Mouse (Mus musculus): ENCODE results near the gene Cela2a. TPM values are rescaled to one million over a fixed set of nuclear protein-coding genes. Genes with fewer than 3 reads are reported as not detected.

Gene Cela2a
- total and polyA plus RNA-seq, 3 experiments: 0.30 to 2.6 (median 0.43) TPM

- Histone ChIP-seq H3K4me2 (ENCODE audit: insufficient read depth, low read depth, poor library complexity, severe bottlenecking) (no peak overlapping the region), H3K27me3 (replicated peaks) (no peaks in the 10 kb centered on the region), H3K27ac (ENCODE audit: insufficient read depth, low read depth) (no peak overlapping the region), H3K4me3 (replicated peaks in 1 of 3; ENCODE audit: low read depth in 2 of 3, low read length in 2 of 3, poor library complexity in 1 of 3) (no peak overlapping the region), H3K9me3 (replicated peaks; ENCODE audit: low read length) (no peaks in the 10 kb centered on the region), H3K79me2 (replicated peaks; ENCODE audit: control insufficient read depth, extremely low read depth, insufficient read depth, poor library complexity, severe bottlenecking) (no peaks in the 10 kb centered on the region), H3K36me3 (replicated peaks in 1 of 2; ENCODE audit: control insufficient read depth in 1 of 2, insufficient read depth in 1 of 2, low read length in 1 of 2) (peaks cover 39 to 76% of the 10 kb centered on the region in 2 experiments), H3K9ac (ENCODE audit: insufficient read depth, low read depth) (no peak overlapping the region), H3K4me1 (ENCODE audit: control insufficient read depth in 1 of 2, insufficient read depth in 2 of 2) (peaks cover 23 to 42% of the 10 kb centered on the region in 2 experiments)
- in situ Hi-C loops (cut with MboI; ENCODE audit: low pct_ligation_motif_present, low pct_unique_long_range_greater_than_20kb, low sequenced_read_pairs): no loop called here
- dilution Hi-C loops (cut with MboI; ENCODE audit: extremely low pct_ligation_motif_present, extremely low pct_unique_long_range_greater_than_20kb, low sequenced_read_pairs): no loop called here
- no peak for DNase-seq (ENCODE audit: extremely low read depth)
- TF ChIP-seq MYC (IDR thresholded peaks at IDR 0.05; ENCODE audit: low read depth, low read length) (no peak), NELFE (IDR thresholded peaks at IDR 0.05; ENCODE audit: low read depth, low read length) (no peak)
Measured at GRCm38 (mm10) chr4:141769501-141770160, 56.3 kb downstream of the Cela2a start.

GRCm38 (mm10) chr4:141767353-141768036, 58.5 kb downstream of the Cela2a start:
- dilution Hi-C loops (cut with MboI; ENCODE audit: extremely low pct_ligation_motif_present, extremely low pct_unique_long_range_greater_than_20kb, low sequenced_read_pairs): no loop called here
- DNase-seq (ENCODE audit: extremely low read depth): no peak

GRCm38 (mm10) chr4:141766668-141767352, 59.1 kb downstream of the Cela2a start:
- no peaks in the 10 kb centered on the region for H3K27me3 ChIP-seq (replicated peaks)
- peak overlapping the region; percentile 18 for H3K4me2 ChIP-seq (ENCODE audit: insufficient read depth, low read depth, poor library complexity, severe bottlenecking)
- H3K4me3 ChIP-seq (replicated peaks in 1 of 3; ENCODE audit: low read depth in 2 of 3, low read length in 2 of 3, poor library complexity in 1 of 3): peak overlapping the region in 1 of 3 experiments; percentile 1
- H3K27ac ChIP-seq (ENCODE audit: insufficient read depth, low read depth): peak overlapping the region; percentile 62
- no peaks in the 10 kb centered on the region for H3K79me2 ChIP-seq (replicated peaks; ENCODE audit: control insufficient read depth, extremely low read depth, insufficient read depth, poor library complexity, severe bottlenecking)
- in situ Hi-C loops (cut with MboI; ENCODE audit: low pct_ligation_motif_present, low pct_unique_long_range_greater_than_20kb, low sequenced_read_pairs) (no loop called here), dilution Hi-C loops (cut with MboI; ENCODE audit: extremely low pct_ligation_motif_present, extremely low pct_unique_long_range_greater_than_20kb, low sequenced_read_pairs) (no loop called here)
- no peaks in the 10 kb centered on the region for H3K9me3 ChIP-seq (replicated peaks; ENCODE audit: low read length)
- DNase-seq (ENCODE audit: extremely low read depth): peak; percentile 78
- peaks cover 52 to 85% of the 10 kb centered on the region in 2 experiments for H3K36me3 ChIP-seq (replicated peaks in 1 of 2; ENCODE audit: control insufficient read depth in 1 of 2, insufficient read depth in 1 of 2, low read length in 1 of 2)
- H3K4me1 ChIP-seq (ENCODE audit: control insufficient read depth in 1 of 2, insufficient read depth in 2 of 2): peaks cover 23 to 60% of the 10 kb centered on the region in 2 experiments
- peak overlapping the region; percentile 41 for H3K9ac ChIP-seq (ENCODE audit: insufficient read depth, low read depth)
- TF ChIP-seq NELFE (IDR thresholded peaks at IDR 0.05; ENCODE audit: low read depth, low read length) (0 out of 2 replicates have a peak, but pooled peaks have one; percentile 12), CHD1 (IDR thresholded peaks at IDR 0.05; ENCODE audit: low read depth, low read length) (no peak), CTCF (conservative IDR thresholded peaks at IDR 0.05 in 1 of 2, IDR thresholded peaks at IDR 0.05 in 1 of 2; ENCODE audit: low read depth in 2 of 2, low read length in 2 of 2) (no peak), EP300 (IDR thresholded peaks at IDR 0.05; ENCODE audit: low read length) (no peak), TBP (conservative IDR thresholded peaks at IDR 0.05; ENCODE audit: low read depth, low read length) (no peak), JUND (conservative IDR thresholded peaks at IDR 0.05; ENCODE audit: low read depth, low read length) (no peak), JUN (IDR thresholded peaks at IDR 0.05; ENCODE audit: insufficient read depth, low read depth, low read length) (no peak), MAZ (IDR thresholded peaks at IDR 0.05; ENCODE audit: low read depth, low read length) (peak; percentile 19; the same call in 1 of the 2 replicates), MYC (IDR thresholded peaks at IDR 0.05; ENCODE audit: low read depth, low read length) (no peak), KAT2A (IDR thresholded peaks at IDR 0.05; ENCODE audit: insufficient replicate concordance, low read length) (no peak), SMC3 (IDR thresholded peaks at IDR 0.05; ENCODE audit: low read depth, low read length) (no peak), RCOR1 (conservative IDR thresholded peaks at IDR 0.05; ENCODE audit: low read depth, low read length) (no peak), ETS1 (conservative IDR thresholded peaks at IDR 0.05; ENCODE audit: low read depth, low read length) (no peak; the same call in 1 of the 2 replicates), GABPA (IDR thresholded peaks at IDR 0.05; ENCODE audit: insufficient replicate concordance, low read depth, low read length) (no peak), ZKSCAN1 (IDR thresholded peaks at IDR 0.05; ENCODE audit: borderline replicate concordance, low read depth, low read length) (no peak), TCF12 (IDR thresholded peaks at IDR 0.05; ENCODE audit: low read depth, low read length) (peak; percentile 22; the same call in 1 of the 2 replicates), MXI1 (IDR thresholded peaks at IDR 0.05; ENCODE audit: low read depth, low read length) (peak; percentile 61; the same call in 1 of the 2 replicates), MAX (IDR thresholded peaks at IDR 0.05; ENCODE audit: low read length) (no peak; the same call in 1 of the 2 replicates), PAX5 (IDR thresholded peaks at IDR 0.05; ENCODE audit: low read length) (no peak), USF2 (conservative IDR thresholded peaks at IDR 0.05; ENCODE audit: low read depth, low read length) (no peak)

More at GRCm38 (mm10) chr4:141767353-141768036, 58.5 kb downstream of the Cela2a start:
- no peaks in the 10 kb centered on the region for H3K9me3 ChIP-seq (replicated peaks; ENCODE audit: low read length)
- peak overlapping the region; percentile 62 for H3K27ac ChIP-seq (ENCODE audit: insufficient read depth, low read depth)
- H3K36me3 ChIP-seq (replicated peaks in 1 of 2; ENCODE audit: control insufficient read depth in 1 of 2, insufficient read depth in 1 of 2, low read length in 1 of 2): peaks cover 50 to 82% of the 10 kb centered on the region in 2 experiments
- in situ Hi-C loops (cut with MboI; ENCODE audit: low pct_ligation_motif_present, low pct_unique_long_range_greater_than_20kb, low sequenced_read_pairs): no loop called here
- H3K4me3 ChIP-seq (replicated peaks in 1 of 3; ENCODE audit: low read depth in 2 of 3, low read length in 2 of 3, poor library complexity in 1 of 3): no peak overlapping the region
- peak overlapping the region; percentile 18 for H3K4me2 ChIP-seq (ENCODE audit: insufficient read depth, low read depth, poor library complexity, severe bottlenecking)
- no peaks in the 10 kb centered on the region for H3K79me2 ChIP-seq (replicated peaks; ENCODE audit: control insufficient read depth, extremely low read depth, insufficient read depth, poor library complexity, severe bottlenecking)
- no peaks in the 10 kb centered on the region for H3K27me3 ChIP-seq (replicated peaks)
- peak overlapping the region; percentile 41 for H3K9ac ChIP-seq (ENCODE audit: insufficient read depth, low read depth)
- peaks cover 23 to 55% of the 10 kb centered on the region in 2 experiments for H3K4me1 ChIP-seq (ENCODE audit: control insufficient read depth in 1 of 2, insufficient read depth in 2 of 2)
- no peak for TF ChIP-seq RCOR1 (conservative IDR thresholded peaks at IDR 0.05; ENCODE audit: low read depth, low read length)
- no peak for TF ChIP-seq JUN (IDR thresholded peaks at IDR 0.05; ENCODE audit: insufficient read depth, low read depth, low read length)
- TF ChIP-seq E2F4 (IDR thresholded peaks at IDR 0.05; ENCODE audit: insufficient replicate concordance, low read depth, low read length): no peak
